Mouse (Mus musculus) adrenal gland, adult (tissue): ENCODE results near the gene Grin2a.
A peak's percentile ranks its signal among the peaks of the same experiment; 100 is the strongest.

Experiments used
- DNase-seq, 2 experiments: peaks; one replicate each; pipeline ENCODE4 v3.0.0; 2022 to 2023; ENCODE audit warnings: low spot score in 1 of 2; ENCODE audit not compliant: inconsistent age in 2 of 2

Gene Grin2a

DNA sequence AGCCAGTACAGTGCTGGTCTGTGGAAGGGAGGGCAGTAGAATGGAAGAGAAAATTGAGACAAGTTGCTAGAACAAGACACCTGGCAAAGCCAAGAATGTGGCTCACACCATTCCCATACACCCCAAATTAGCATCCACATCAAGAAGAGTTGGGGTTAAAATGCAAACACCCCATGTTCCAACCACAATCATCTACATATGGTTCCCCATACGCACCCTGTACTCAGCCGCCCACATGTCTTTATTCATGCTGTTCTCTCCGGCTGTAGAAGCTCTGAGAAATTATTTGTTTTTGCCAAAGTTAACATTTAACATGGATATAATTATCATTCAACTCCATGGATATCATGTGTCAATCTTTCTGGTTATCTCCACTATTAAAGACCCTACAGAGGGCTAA is 22.7 kb downstream of the Grin2a start:
- DNase-seq, result no peak

DNA sequence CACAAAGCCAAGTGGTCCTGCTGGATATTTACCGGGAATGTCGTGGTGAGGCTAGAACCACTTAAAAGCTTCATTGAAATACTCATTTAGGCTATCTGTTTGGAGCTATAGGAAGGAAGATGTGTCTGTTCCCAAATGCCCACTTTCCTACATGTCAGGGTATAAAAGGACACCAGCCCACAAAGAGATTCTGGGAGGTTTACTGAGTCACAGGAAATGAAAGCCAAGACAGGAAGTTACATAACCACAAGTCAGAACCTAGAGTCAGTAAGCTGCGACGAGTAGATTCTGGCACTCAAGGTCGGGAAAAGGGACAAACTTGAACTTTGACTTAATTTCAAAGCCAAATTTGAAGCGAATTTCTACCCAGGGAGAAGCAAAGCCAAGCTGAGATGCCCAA is 30.9 kb downstream of the Grin2a start:
- DNase-seq, result peak in 1 of 2 experiments; percentile 14

DNA sequence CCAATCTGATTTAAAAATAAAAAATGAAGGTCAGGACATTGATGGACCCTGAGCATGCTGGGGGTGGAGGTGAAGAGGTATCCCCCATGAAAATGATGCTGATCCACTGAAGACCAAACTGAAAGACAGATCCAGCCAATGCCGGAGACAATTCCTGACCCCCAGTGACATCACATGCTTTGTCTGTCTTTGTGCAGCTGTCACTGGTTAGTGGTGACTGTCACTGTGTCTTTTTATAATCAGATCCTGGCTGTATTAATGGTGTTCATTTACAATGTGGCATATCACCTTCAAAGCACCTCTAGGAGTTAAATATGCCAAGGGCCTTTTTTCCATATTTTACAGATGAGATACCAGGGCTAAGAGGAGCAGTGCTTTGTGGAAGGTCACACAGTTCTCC is 32.9 kb downstream of the Grin2a start:
- DNase-seq, result no peak

DNA sequence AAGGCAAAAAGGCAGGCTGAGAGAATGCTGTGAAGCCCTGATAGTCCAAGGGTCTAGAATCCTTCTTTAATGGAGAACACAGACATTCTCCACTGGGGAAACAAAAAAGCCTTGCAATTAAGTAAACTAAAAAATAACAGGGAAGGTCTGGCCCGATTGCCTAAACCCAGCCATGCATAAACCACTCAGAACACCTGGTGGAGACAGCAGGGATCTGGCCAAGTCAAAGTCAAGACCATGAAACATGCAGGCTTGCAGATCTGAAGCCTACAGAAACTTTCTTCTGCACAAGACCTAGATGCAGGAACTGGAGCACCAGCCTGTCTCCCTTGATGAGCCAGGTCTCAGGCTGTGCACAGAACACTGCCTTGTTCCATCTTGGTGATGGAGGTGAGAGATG is 36.0 kb downstream of the Grin2a start:
- DNase-seq, result no peak

DNA sequence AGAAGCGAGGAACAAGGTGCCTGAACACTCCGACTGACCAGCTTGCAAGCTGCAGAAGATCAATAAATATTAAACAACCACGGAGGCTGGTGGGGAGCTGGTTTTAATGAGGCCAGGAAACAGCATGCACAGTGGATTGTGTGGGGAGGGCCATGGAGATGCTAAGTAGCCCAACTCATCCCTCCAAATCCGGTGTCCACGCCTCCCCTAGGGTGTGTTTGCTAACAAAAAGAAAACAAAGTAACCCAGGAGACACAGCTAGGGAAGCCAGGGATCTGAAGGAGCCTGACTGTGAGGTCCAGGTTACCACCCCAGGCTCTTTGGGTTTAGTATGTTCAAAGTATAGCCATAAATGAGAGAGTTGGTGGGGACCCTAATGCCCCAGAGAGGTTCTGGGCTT is 41.1 kb downstream of the Grin2a start:
- no peak for DNase-seq

DNA sequence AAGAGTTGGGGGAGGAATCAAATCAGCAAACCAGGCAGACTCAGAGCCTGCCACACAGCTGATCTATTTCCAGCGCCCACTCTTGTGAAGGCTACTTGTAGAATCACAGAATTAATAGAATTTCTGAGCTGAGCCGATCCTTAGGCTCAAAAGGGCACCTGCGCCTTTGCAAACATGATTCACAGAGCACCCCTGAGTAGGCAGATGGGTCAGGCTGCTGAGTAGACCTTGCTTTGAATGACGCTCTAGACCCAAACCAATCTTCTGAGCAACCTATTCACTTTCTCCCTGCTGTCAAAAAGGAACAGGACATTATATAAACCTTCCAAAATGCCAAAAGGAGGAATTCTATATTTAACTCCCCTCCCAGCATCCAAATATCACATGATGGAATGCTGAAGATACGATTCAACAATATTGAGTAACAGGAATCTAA is 41.9 kb downstream of the Grin2a start:
- DNase-seq, result no peak

DNA sequence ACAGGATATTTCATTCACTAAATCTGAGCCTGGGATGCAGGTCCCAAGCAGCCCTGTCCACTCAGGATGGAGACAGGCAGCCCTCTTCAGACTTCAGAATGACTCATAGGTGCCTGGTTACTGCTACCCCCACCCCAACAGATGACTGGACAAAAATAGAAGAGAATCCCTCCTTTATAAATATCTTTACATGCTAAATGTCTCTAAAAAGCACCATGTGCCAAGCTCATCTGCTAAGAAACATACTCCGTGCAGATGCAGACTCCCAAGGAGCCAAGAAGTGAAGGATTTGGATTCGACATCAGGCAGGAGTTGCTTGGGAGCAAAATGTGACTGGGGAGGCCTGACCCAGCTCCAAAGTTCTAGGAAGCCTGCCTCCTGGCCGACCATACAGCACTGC is 46.1 kb downstream of the Grin2a start:
- no peak for DNase-seq

DNA sequence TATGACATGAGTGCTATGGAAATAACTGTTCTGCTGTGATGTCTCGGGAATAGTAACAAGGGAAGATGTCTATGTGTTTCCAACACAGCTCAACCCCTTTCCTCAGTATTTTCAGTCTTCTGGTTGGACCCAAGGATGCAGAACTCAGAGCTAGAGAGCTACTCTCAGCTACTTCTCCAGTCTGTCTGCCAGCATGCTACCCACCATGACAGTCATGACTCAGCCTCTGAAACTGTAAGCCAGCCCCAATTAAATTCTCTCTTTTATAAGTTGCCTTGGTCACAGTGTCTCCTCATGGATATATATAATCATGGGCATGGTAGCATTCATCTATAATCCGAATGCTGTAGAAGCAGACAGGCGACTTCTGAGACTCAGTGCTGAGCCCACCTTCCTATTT is 47.9 kb downstream of the Grin2a start:
- peak in 1 of 2 experiments; percentile 18 for DNase-seq

DNA sequence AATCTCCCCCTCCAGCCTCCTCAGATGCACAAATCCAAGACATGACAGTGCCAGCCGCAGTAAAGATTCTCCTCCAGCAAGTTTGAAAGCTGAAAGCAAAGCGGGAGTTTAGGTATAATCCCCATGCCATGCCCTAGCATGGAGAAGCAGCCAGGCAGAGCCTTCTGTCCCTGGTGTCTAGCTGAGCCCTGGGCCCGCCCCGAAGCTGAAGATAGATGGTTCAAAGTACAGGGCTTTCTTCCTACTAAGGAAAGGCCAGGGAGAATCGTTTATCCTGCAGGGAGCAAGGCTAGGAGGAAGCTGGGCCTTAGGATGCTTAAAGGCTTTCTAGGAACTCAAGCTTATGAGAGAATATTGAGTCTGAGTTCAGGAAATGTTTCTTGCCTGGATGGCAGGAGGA is 50.5 kb downstream of the Grin2a start:
- DNase-seq, result no peak

DNA sequence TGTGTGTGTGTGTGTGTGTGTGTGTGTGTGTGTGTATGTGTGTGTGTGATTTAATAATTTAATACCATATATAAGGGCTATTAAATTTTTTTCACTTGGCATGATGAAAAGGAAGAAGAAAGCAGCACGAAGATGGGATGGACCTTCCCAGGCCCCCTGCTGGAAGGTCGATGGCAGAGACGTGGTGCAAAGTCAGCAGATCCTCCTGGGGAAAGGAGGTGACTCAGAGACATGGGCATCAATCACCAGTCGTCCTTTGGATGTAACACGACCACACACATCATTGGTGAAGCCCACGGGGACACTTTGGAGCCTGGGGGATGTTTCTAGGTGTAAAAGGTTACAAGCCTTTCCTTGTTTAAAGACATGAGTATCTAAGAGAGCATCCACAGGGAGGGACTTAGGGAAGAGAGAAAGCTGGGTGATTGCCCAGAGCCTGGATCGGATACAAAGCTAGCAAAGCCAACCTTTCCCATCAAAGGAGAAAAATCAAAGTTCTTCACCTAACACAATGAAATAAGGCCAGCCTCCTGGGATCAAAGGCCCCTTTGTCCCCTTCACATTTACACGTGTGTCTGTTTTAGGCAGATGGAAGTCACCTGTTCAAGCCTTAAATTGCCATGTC is 53.9 kb downstream of the Grin2a start:
- DNase-seq, result peak in 1 of 2 experiments; percentile 67

DNA sequence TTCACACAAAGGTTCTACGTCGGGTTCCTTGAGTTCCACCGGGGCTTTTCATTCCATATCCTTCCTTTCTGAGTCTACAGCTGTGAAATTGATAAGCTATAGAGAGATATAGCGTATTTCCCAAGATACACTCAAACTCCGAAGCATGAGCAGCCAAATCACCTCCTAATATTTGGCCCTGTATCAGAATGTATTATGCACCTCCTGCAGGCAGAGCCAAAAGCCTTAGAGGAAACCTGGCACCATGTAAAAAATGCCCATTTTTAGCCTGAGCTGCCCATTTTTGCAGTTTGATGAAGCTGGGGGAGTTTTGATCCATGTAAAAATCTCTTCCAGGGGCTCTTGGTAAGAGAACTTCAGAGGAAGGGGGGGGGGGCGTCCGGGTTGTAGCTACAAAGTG is 54.6 kb downstream of the Grin2a start:
- DNase-seq, result no peak

DNA sequence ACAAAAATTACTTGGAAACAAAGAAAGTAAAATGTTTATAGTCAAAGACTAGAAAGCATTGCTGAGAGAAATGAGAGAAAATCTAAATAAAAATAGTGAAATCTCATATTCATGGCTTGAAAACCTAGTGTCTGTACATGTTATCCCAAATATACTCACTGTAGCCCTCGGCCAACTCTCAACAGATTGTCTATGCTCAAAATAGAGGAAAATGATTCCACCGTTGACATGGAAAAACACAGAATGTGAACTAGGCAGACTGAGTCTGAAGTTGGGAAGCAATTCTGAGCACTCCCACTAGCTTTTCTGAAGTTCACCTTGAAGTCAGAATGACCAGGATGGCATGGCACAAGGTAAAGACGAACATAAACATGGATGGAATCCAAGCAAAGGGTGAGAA is 84.7 kb downstream of the Grin2a start:
- no peak for DNase-seq

DNA sequence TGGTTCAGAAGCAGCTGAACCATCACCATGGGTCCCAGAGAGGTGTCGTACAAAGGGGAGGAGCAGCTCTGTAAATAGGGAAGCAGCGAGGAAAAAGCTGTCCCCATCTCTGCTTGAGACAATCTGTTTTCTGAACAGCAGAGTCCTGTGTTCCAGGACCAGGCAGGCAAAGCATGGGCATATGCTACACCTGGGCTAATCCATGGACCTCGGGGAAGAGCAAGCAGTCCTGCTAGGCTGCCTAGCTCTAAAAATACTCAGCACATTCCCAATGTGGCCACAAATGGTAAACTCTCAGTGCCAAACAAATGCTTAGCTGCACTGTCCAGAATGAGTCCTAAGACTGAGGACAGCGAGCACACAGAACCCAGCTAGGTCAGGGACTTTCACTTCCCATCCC is 86.1 kb downstream of the Grin2a start:
- no peak for DNase-seq

DNA sequence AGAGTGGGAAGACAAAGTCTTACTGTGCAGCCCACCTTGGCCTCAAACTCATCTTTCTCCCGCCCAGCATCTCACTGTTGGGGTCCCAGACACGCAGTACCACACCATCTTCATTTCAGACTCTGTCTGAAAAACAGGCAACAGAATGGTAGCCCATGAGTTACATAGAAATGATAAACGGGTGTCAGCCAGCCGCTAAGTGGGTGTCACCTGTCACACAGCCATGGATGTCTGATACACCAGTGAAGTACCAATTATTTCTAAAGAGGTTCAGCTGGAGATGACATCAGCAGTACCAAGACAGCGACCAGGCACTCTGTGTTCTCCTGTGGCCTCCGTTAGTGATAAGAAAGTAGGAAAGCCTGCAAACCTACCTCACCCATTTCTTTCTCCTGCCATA is 90.9 kb downstream of the Grin2a start:
- no peak for DNase-seq

DNA sequence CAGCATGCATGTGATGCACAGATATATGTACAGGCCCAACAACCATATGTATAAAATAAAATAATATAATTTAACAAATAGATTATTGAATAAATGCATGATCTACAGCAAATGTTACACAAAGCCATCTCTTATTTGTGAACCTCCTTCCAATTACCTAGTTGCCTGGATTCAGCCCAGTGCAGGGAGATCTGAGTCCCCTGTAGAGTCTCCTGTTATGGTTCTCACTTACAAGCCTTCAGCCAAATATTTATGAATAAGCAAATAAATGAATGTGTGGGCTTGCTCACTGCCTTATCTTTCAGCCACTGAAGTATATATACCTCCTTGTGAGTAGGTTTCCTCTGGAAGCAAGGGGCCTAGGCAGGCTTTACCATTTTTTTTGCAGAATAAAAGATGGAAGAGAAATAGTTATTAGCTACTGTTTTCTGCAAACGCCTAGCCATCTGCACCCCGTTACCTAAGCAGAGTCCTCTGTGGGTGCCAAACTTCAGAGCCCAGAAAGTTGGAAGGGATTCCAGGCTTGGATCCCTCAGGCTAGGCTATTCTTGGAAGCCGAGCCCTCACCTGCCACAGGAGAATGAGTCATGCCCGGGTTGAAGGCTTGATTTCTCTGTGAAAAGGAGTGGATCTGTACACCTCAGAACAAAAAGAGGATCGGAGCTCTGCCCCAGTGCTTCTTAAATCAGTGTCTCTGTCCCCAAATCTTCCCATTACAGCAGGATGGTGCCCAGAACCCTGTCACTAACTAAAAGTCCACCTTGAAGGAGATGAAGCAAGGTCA is 92.5 kb downstream of the Grin2a start:
- no peak for DNase-seq

DNA sequence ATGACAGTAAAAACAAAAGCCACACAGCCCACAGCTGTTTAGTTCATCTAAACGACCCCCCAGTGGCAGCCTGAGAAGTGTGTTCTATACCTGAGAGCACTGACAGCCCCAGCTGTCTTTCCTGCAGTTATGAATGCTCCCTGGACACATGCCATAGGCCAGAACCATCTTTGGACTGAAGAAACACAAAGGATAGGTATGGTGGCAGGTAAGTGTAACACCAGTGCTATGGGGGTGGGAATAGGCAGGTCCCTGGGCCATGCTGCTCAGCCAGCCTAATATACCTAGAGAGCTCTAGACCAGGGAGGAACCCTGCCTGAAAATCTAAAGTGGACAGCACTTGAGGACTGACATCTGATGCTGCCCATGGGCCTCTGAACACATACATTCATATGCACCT is 93.9 kb downstream of the Grin2a start:
- no peak for DNase-seq

DNA sequence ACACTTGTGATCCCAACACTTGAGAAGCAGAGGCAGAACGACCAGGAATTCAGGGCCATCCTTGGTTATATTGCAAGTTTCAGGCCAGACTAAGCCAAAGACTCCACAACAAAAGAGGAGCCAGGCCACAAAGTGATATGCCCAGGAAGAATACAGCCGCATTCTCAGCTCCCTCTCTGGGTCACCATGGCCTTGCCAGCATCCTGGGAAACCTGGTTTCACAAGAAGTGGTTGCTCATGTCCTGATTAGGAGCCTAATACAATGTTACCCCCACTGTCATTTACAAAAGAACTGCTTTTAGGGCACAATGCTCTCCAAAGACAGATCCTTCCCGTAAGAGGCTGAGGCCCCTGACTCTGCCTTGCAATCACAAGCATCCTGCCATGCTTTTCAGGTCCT is 94.4 kb downstream of the Grin2a start:
- DNase-seq, result peak in 1 of 2 experiments; percentile 62

DNA sequence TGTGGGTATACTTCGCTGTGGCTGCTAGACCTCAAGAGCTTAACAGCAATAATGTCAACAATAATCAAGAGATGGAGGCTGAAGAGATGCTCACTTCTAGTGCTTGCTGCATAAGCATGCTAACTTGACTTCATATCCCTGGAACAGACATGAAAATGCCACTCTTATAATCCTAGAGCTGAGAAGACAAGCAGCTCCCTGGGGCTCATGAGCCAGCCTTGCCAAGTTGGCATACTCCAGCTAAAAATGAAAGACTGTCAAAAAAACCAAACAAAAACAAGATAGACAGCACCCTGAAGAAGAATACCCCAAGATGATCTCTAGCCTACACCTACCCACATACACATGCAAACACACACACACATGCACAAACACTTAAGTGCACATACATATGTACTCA is 95.2 kb downstream of the Grin2a start:
- no peak for DNase-seq

DNA sequence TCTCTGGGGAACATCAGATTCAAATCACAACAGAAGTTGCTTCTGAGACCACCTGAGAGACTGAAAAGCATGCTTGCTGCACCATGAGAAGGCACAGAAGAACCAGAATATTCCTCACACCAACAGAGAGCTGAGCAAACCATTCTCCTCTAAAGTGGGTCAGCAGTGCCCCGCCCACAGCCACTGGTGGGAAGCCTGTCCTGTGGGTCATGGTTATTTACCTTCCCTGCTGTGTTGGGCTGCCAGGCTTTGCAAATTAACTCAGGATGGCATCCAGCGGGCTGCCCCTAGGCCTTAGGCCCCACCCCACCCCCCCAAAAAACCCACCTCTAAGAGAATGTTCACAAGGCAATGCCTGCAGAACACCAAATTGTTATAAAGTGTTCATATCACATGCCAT is 96.2 kb downstream of the Grin2a start:
- no peak for DNase-seq

DNA sequence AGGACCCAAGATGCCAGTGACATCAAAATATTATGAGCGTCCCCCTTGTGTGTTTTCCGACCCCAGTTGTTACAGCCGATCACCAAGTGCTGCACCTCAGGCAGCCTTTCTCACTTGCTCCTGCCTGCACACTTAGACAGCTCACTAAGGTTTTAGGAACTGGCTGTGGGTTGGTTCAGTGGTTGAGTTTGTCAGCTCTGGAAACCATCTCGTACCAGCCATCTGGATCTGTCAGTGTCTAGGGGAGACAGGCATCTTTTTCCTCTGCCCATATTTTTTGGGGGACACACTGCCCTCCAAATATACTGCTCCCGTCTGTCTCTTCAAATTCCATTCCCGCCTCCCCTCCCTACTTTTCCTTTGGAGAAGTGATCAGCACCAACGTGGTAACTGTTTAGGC is 99.8 kb downstream of the Grin2a start:
- no peak for DNase-seq

DNA sequence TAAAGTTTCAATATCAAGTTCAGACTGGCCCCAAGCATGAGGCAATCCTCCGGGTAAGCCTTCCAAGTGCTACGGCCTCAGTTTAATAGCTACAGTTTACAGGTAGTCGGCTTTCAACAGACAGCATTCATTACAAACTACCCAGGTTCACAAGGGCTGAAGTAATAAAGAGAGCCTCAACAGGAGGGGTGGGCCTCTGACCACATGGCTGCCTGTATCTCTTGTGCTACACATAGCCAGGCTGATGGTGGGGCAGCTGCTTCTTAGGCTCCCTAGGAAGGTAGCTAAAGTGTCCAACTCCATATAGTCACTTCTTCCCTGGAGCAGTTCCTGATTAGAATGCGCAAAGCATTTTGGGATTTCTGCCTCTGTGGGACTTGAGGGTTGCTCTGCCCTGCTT is 109.2 kb downstream of the Grin2a start:
- DNase-seq, result no peak

DNA sequence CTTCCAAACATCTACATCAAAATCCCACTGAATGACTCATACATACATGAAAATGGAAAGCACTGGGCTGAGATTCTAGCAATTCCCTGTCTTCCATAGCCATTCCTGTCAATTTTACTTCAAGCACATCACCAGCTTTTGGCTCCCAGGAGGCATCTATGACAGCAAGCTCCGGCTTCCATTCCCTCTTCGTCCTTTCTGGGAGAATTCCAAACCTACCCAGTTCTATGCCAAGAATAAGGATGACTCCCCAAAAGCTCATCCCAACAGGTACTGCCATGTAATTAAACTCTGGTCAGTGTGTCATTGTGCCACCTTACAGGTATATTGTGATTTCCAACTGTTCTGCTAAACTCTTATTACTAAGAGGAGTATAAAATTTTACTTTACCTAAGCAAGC is 111.2 kb downstream of the Grin2a start:
- no peak for DNase-seq

DNA sequence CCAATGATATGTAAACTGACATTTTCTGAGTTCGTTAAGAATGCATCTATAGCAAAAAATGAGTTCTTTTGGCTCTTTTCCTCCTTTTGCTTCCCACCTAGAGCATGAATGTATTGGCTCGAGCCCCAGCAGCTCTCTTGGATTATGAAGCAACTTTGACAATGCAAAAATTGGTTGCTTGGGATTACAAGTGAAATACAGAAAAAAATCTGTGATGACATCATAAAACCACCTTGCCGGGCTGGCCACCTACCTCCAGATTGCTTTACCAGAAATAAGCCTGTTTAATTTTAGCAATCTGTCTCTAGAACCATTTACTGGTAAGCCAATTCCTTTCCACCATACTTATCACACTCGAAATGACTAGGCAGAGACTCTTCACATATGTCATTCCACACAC is 112.9 kb downstream of the Grin2a start:
- no peak for DNase-seq
